Comparison of ENCODE assay signal across 8 mouse cellular contexts in the genomic region with DNA sequence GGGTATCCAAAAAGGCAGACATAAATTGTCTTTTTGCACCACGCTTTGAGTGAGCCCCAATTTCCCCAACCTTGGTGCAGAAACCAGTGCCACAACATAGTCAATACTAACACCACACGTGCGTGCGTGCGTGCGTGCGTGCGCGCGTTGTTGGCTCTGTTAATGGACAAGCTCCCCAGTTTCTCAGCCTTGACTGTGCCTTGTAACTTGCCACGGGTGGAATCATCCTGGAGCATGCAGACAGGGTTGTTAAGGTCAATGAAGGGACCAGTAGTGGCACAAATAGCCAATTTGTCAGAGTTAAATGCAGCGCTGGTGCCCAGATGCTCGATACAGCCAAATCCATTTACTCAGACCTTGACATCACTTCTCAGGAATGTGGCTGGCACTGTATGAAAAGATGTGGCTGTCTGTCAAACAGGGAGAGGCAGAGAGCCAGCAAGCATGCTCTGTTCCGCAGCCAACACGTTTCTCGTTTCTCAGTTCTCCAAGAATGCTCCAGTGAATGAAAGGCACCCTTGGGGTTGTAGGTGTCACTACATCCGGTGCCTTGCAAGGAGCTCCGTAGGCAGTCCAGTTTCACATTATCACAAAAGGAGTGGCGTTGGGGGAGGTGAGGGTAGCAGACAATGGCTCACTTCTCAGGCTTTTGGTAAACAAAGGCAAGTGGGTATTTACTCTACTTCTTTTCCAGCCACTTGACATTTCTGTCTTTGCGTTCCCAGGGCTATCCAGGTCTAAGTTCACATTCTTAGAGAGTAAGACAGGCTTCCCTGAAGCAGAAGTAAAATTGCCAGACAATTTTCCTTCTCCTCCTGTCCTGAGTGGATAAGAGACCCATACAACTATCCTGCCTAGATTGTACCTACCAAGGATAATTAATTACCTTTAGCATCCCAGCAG. TPM values are rescaled to one million over a fixed set of nuclear protein-coding genes. Genes with fewer than 3 reads are reported as not detected.
A peak's percentile ranks its signal among the peaks of the same experiment; 100 is the strongest.
DNase-seq lines count a peak whose midpoint lies in the region; ATAC-seq and TF ChIP-seq lines count a peak whose summit lies in the region.

No protein-coding gene starts in this region.

- peak; percentile 92 for ATAC-seq in embryonic facial prominence, embryonic 14.5 days (ENCODE audit: low read depth)

- no peak overlapping the region for H3ac ChIP-seq in myocyte (ENCODE audit: control insufficient read depth, insufficient read length)

- H3K4me2 ChIP-seq in embryonic facial prominence, embryonic 14.5 days (ENCODE audit: low read depth, low read length) = peak overlapping the region; percentile 20
- peak overlapping the region; percentile 85 for H3K4me2 ChIP-seq in myocyte (ENCODE audit: low read depth)

- H3K79me2 ChIP-seq in myocyte (ENCODE audit: control insufficient read depth, insufficient read depth) = no peaks in the 10 kb centered on the region

- H3K4me3 ChIP-seq in embryonic facial prominence, embryonic 14.5 days (ENCODE audit: low read depth, low read length) = no peak overlapping the region
- H3K4me3 ChIP-seq in myocyte = peak overlapping the region; percentile 6

- no peaks in the 10 kb centered on the region for H3K9me3 ChIP-seq in embryonic facial prominence, embryonic 14.5 days (ENCODE audit: control insufficient read depth, low read length)

- H3K9ac ChIP-seq in embryonic facial prominence, embryonic 14.5 days (ENCODE audit: low read depth, low read length) = no peak overlapping the region

- H3K4me1 ChIP-seq in embryonic facial prominence, embryonic 14.5 days (ENCODE audit: control insufficient read depth, insufficient read depth, low read length) = no peaks in the 10 kb centered on the region

- peak; percentile 61 to 66 for DNase-seq in right cerebral cortex, postnatal 10 days (ENCODE audit: low spot score in 2 of 2)
- DNase-seq in right cerebral cortex, postnatal 36 days (ENCODE audit: low spot score in 2 of 2) = no peak
- peak; percentile 83 for DNase-seq in embryonic facial prominence, embryonic 14.5 days (ENCODE audit: low spot score)
- peak; percentile 8 to 18 for DNase-seq in heart, postnatal 36 days
- peak; percentile 29 to 45 for DNase-seq in layer of hippocampus, postnatal 14 days (ENCODE audit: low spot score in 2 of 2)
- no peak for DNase-seq in liver
- no peak for DNase-seq in cerebellum, postnatal 25 days

- no peak overlapping the region for H3K27ac ChIP-seq in embryonic facial prominence, embryonic 14.5 days (replicated peaks; ENCODE audit: low read depth, low read length)

- H3K27me3 ChIP-seq in embryonic facial prominence, embryonic 14.5 days (replicated peaks; ENCODE audit: control insufficient read depth, insufficient read depth, low read length) = no peaks in the 10 kb centered on the region
- H3K27me3 ChIP-seq in myocyte (ENCODE audit: control insufficient read depth, insufficient read depth, insufficient read length) = no peaks in the 10 kb centered on the region

- no peak for TF ChIP-seq POLR2A in myocyte (IDR thresholded peaks at IDR 0.05; ENCODE audit: insufficient read length, low read depth)

- intact Hi-C loops in heart, postnatal 36 days (cut with DNase I) = no loop called here

- 50% methylated on average over 20 of the region's 20 CpGs for WGBS in embryonic facial prominence, embryonic 14.5 days

- no peaks in the 10 kb centered on the region for H3K36me3 ChIP-seq in embryonic facial prominence, embryonic 14.5 days (ENCODE audit: control insufficient read depth, insufficient read depth, low read length)
- H3K36me3 ChIP-seq in myocyte (ENCODE audit: control insufficient read depth, insufficient read depth) = no peaks in the 10 kb centered on the region

TF ChIP-seq in myocyte, 11 proteins besides CTCF, POLR2A, EP300 and RAD21:
- TF ChIP-seq CEBPB (IDR thresholded peaks at IDR 0.05; ENCODE audit: insufficient read depth, poor library complexity, severe bottlenecking) = no peak
- TF ChIP-seq USF1 (IDR thresholded peaks at IDR 0.05; ENCODE audit: low read depth) = no peak
- TF ChIP-seq E2F4 (IDR thresholded peaks at IDR 0.05; ENCODE audit: insufficient read depth) = no peak
- no peak for TF ChIP-seq TCF3 (IDR thresholded peaks at IDR 0.05; ENCODE audit: insufficient read length, low read depth)
- TF ChIP-seq MYOD1 (IDR thresholded peaks at IDR 0.05; ENCODE audit: control insufficient read depth in 1 of 3, insufficient read length in 2 of 3, low read depth in 2 of 3) = peak in 2 of 3 experiments; percentile 9 to 72
- no peak for TF ChIP-seq SRF (IDR thresholded peaks at IDR 0.05; ENCODE audit: control insufficient read depth, insufficient read length, low read depth)
- no peak for TF ChIP-seq MAX (IDR thresholded peaks at IDR 0.05; ENCODE audit: low read depth)
- TF ChIP-seq POLR2AphosphoS2 (IDR thresholded peaks at IDR 0.05; ENCODE audit: insufficient read length, low read depth) = no peak
- TF ChIP-seq MYOG (IDR thresholded peaks at IDR 0.05; ENCODE audit: control insufficient read depth in 1 of 3, insufficient read depth in 1 of 3, insufficient read length in 2 of 3, low read depth in 2 of 3) = no peak
TF ChIP-seq in myocyte: peak in this region for 1.

RNA-seq across cellular contexts. Expression of a gene that starts 53.2 kb away (rescaled TPM):
- 0.34 and 0.35 TPM in 2 replicates for polyA plus RNA-seq in embryonic facial prominence, embryonic 14.5 days (2014; fragmentation: Nextera tagmentation; extraction: Ambion mirVana)
- total RNA-seq in heart, postnatal 36 days (2021) = under 1 TPM; 0.76 to 0.92 TPM
- 10 to 100 TPM; 12.5 TPM for total RNA-seq in layer of hippocampus, postnatal 14 days (2021)
- 1.3 TPM for polyA plus RNA-seq in myocyte (2012; fragmentation: generic; extraction: Trizol)

Comparison
In these comparisons a context has a peak if more than half of its experiments do, and no peak if none do; other contexts are left out.
1. DNase-seq: peak in right cerebral cortex, postnatal 10 days (2 of 2), embryonic facial prominence, embryonic 14.5 days (single experiment), heart, postnatal 36 days (2 of 2) and layer of hippocampus, postnatal 14 days (2 of 2); none in right cerebral cortex, postnatal 36 days (0 of 2), liver (single experiment) and cerebellum, postnatal 25 days (0 of 2).
2. RNA of a gene that starts 53.2 kb away (total RNA-seq): 12.5 TPM in layer of hippocampus, postnatal 14 days; 0.76 to 0.92 TPM in heart, postnatal 36 days; every median in the first group is over 4 times any median in the second.